Mouse (Mus musculus): Measurements from ENCODE around the gene Bcas1.

The Bcas1 gene

GRCm38 (mm10) chr2:170347131-170347765 is 80.4 kb downstream of the Bcas1 start:
- DNase-seq (ENCODE audit: low spot score) = peak; percentile 55

GRCm38 (mm10) chr2:170345410-170345793 is 82.2 kb downstream of the Bcas1 start:
- no peak for DNase-seq (ENCODE audit: low spot score)

- no peak for DNase-seq (ENCODE audit: low spot score)
Observed at GRCm38 (mm10) chr2:170344502-170345409, 82.9 kb downstream of the Bcas1 start.

- no peak for DNase-seq (ENCODE audit: low spot score)
Observed at GRCm38 (mm10) chr2:170343819-170344317, 83.8 kb downstream of the Bcas1 start.

- DNase-seq (ENCODE audit: low spot score) = peak; percentile 83
Observed at GRCm38 (mm10) chr2:170343133-170343818, 84.4 kb downstream of the Bcas1 start.

GRCm38 (mm10) chr2:170342312-170342830 is 85.3 kb downstream of the Bcas1 start:
- DNase-seq (ENCODE audit: low spot score) = no peak

GRCm38 (mm10) chr2:170341179-170341578 is 86.5 kb downstream of the Bcas1 start:
- no peak for DNase-seq (ENCODE audit: low spot score)

GRCm38 (mm10) chr2:170336266-170336760 is 91.3 kb downstream of the Bcas1 start:
- no peak for DNase-seq (ENCODE audit: low spot score)

GRCm38 (mm10) chr2:170335168-170335567 is 92.5 kb downstream of the Bcas1 start:
- DNase-seq (ENCODE audit: low spot score) = no peak

GRCm38 (mm10) chr2:170331870-170332269 is 95.8 kb downstream of the Bcas1 start:
- no peak for DNase-seq (ENCODE audit: low spot score)

- DNase-seq (ENCODE audit: low spot score) = no peak
Observed at GRCm38 (mm10) chr2:170330466-170330865, 97.2 kb downstream of the Bcas1 start.

GRCm38 (mm10) chr2:170329921-170330320 is 97.7 kb downstream of the Bcas1 start:
- DNase-seq (ENCODE audit: low spot score) = no peak

GRCm38 (mm10) chr2:170323925-170324347 is 103.7 kb downstream of the Bcas1 start:
- DNase-seq (ENCODE audit: low spot score) = peak; percentile 60

- DNase-seq (ENCODE audit: low spot score) = no peak
Observed at GRCm38 (mm10) chr2:170322013-170322414, 105.6 kb downstream of the Bcas1 start.

GRCm38 (mm10) chr2:170321579-170321978 is 106.1 kb downstream of the Bcas1 start:
- DNase-seq (ENCODE audit: low spot score) = no peak

- DNase-seq (ENCODE audit: low spot score) = no peak
Observed at GRCm38 (mm10) chr2:170319533-170320463, 107.8 kb downstream of the Bcas1 start.

GRCm38 (mm10) chr2:170318713-170319532 is 108.7 kb downstream of the Bcas1 start:
- peak; percentile 96 for DNase-seq (ENCODE audit: low spot score)

- DNase-seq (ENCODE audit: low spot score) = no peak
Observed at GRCm38 (mm10) chr2:170316774-170317173, 110.9 kb downstream of the Bcas1 start.

- DNase-seq (ENCODE audit: low spot score) = no peak
Observed at GRCm38 (mm10) chr2:170316344-170316743, 111.3 kb downstream of the Bcas1 start.

- peak; percentile 55 for DNase-seq (ENCODE audit: low spot score)
Observed at GRCm38 (mm10) chr2:170310988-170311359, 116.7 kb downstream of the Bcas1 start.

Measured in lung, postnatal 25 days (tissue).